Mouse (Mus musculus) cerebellum, adult 2 months (tissue): Measurements from ENCODE around the gene Twf2.

ENCODE experiments used
- CTCF ChIP-seq: fragments of 200-500 bp; IDR thresholded peaks from 2 replicates; pipeline ENCODE4 v1.5.1; 2011; ENCODE audit warnings: low read depth, mild to moderate bottlenecking, control low read depth, low read length, moderate library complexity, borderline replicate concordance; ENCODE audit not compliant: insufficient read depth
- POLR2A ChIP-seq: fragments of 200-500 bp; IDR thresholded peaks from 2 replicates; pipeline ENCODE4 v1.6.1; 2011; ENCODE audit warnings: low read length, control low read depth, borderline replicate concordance; ENCODE audit not compliant: insufficient read depth

- TF ChIP-seq POLR2A (no peak), CTCF (no peak)
Measured at GRCm38 (mm10) chr9:106206515-106206914, 3.6 kb downstream of the Twf2 start.
